ENCODE assay signal across 9 mouse cellular contexts in the genomic region with DNA sequence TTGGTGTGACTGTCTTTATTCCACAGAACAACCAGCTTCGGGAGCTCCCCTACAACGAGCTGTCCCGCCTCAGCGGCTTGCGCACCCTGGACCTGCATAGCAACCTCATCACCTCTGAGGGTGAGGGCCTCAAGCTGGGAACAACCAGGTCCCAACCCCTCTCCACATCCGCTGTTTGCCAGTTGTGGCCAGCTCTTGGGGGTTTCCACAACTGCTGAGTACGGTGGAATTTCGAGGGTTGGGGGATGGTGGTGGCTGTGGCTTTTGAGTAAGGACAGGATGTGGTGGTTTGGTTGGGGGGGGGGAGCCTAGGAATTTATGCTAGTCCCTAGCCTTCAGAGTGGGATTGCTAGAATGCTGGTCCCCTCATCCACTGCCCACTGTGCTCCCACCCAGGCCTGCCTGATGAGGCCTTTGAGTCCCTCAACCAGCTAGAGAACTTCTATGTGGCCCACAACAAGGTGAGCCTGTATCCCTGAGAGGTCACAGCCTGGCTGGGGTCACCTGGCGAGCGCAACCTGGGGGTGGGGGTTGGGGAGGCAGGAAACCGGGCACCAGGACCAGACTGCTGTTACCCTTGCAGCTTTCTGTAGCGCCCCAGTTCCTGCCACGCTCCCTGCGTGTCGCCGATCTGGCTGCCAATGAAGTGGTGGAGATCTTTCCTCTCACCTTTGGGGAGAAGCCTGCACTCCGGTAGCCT. TPM values are rescaled to one million over a fixed set of nuclear protein-coding genes. Genes with fewer than 3 reads are reported as not detected.
DNase-seq lines count a peak whose midpoint lies in the region; ATAC-seq and TF ChIP-seq lines count a peak whose summit lies in the region.
"Had no signal": no experiment of that assay in that cellular context is flagged by ENCODE, and none has a peak within 500 bp of the region (broad histone marks: within the 10 kb centered on the region; RNA-seq: fewer than 3 reads in every experiment).

No protein-coding gene starts in this region.

- ATAC-seq in lung, embryonic 16.5 days (ENCODE audit: low read depth): peak; percentile 49
- ATAC-seq in inflammation-experienced regulatory T-cells, adult 6 months: peak; percentile 93

- TF ChIP-seq CTCF in lung, adult 2 months (IDR thresholded peaks at IDR 0.05; ENCODE audit: insufficient read depth, low read length): no peak

- H3K4me2 ChIP-seq in lung, embryonic 16.5 days (ENCODE audit: low read depth, low read length): no peak overlapping the region
- H3K4me2 ChIP-seq: heart, embryonic 15.5 days had no signal

- H3K27ac ChIP-seq in lung, embryonic 16.5 days (ENCODE audit: low read length): no peak overlapping the region
- H3K27ac ChIP-seq in ES-E14 (ENCODE audit: insufficient read depth, low read depth, low read length, poor library complexity, severe bottlenecking): no peak overlapping the region
- H3K27ac ChIP-seq: heart, embryonic 15.5 days had no signal

- WGBS in lung, embryonic 16.5 days: 35% methylated on average over 17 of the region's 17 CpGs
- WGBS in lung, adult 2 months: 46% methylated on average over 17 of the region's 17 CpGs

- H3K27me3 ChIP-seq in lung, embryonic 16.5 days (ENCODE audit: control insufficient read depth, insufficient read depth, low read depth, low read length): no peaks in the 10 kb centered on the region

- in situ Hi-C loops in ES-E14 (cut with MboI; ENCODE audit: low sequenced_read_pairs in 2 of 2, unreplicated experiment in 2 of 2): no loop called here

- H3K4me1 ChIP-seq in lung, embryonic 16.5 days (replicated peaks; ENCODE audit: control insufficient read depth, insufficient read depth, low read length): peaks cover 6% of the 10 kb centered on the region; the same call in 1 of the 2 replicates
- H3K4me1 ChIP-seq in lung, adult 2 months (ENCODE audit: control insufficient read depth, insufficient read depth, low read length): no peaks in the 10 kb centered on the region
- peaks cover 2 to 29% of the 10 kb centered on the region in 2 experiments; a peak in 1 of 4 replicates for H3K4me1 ChIP-seq in ES-E14 (ENCODE audit: control insufficient read depth in 2 of 2, insufficient read depth in 2 of 2, low read length in 2 of 2, poor library complexity in 1 of 2)

- peak overlapping the region; percentile 9; the same call in 1 of the 2 replicates for H3K9ac ChIP-seq in lung, embryonic 16.5 days (ENCODE audit: low read length)
- H3K9ac ChIP-seq in ES-E14 (ENCODE audit: insufficient read depth, low read depth, low read length, poor library complexity, severe bottlenecking): peak overlapping the region; percentile 42; the same call in 1 of the 2 replicates
- H3K9ac ChIP-seq: heart, embryonic 15.5 days had no signal

- no peaks in the 10 kb centered on the region for H3K9me3 ChIP-seq in lung, embryonic 16.5 days (ENCODE audit: control insufficient read depth, low read length)
- H3K9me3 ChIP-seq in ES-E14 (ENCODE audit: control insufficient read depth, insufficient read depth, low read depth, low read length): no peaks in the 10 kb centered on the region
- H3K9me3 ChIP-seq: heart, embryonic 15.5 days had no signal

- H3K4me3 ChIP-seq in lung, embryonic 16.5 days (ENCODE audit: low read length): no peak overlapping the region
- H3K4me3 ChIP-seq in lung, adult 2 months (replicated peaks; ENCODE audit: extremely low read depth, low read depth, low read length): no peak overlapping the region
- H3K4me3 ChIP-seq in ES-E14 (ENCODE audit: insufficient read depth in 1 of 2, low read depth in 1 of 2, low read length in 2 of 2, poor library complexity in 1 of 2, severe bottlenecking in 1 of 2): peak overlapping the region; percentile 31 to 50
- H3K4me3 ChIP-seq: heart, embryonic 15.5 days had no signal

- no peak for DNase-seq in lung, adult 2 months
- no peak for DNase-seq in ES-E14 (ENCODE audit: low read depth, low spot score)
- DNase-seq in thymus, postnatal 10 days (ENCODE audit: low spot score in 2 of 2): peak; percentile 62 to 69
- DNase-seq in urinary bladder, postnatal 25 days (ENCODE audit: low spot score): no peak
- no peak for DNase-seq in cerebellum, adult 11-12 months

- no peak for TF ChIP-seq POLR2A in lung, adult 2 months (IDR thresholded peaks at IDR 0.05; ENCODE audit: borderline replicate concordance, extremely low read depth, low read depth, low read length)

- peaks cover 5% of the 10 kb centered on the region; the same call in 1 of the 2 replicates for H3K36me3 ChIP-seq in lung, embryonic 16.5 days (ENCODE audit: control insufficient read depth, insufficient read depth, low read length)
- H3K36me3 ChIP-seq in ES-E14 (ENCODE audit: control insufficient read depth, insufficient read depth, low read length, poor library complexity, severe bottlenecking): no peaks in the 10 kb centered on the region

TF ChIP-seq in ES-E14, 5 proteins besides CTCF, POLR2A, EP300 and RAD21:
- TF ChIP-seq HCFC1 (IDR thresholded peaks at IDR 0.05; ENCODE audit: borderline replicate concordance, insufficient read depth, low read length) (no peak), CHD2 (IDR thresholded peaks at IDR 0.05; ENCODE audit: low read depth, low read length) (no peak), ZC3H11A (IDR thresholded peaks at IDR 0.05; ENCODE audit: borderline replicate concordance, low read depth, low read length) (no peak), MAFK (IDR thresholded peaks at IDR 0.05; ENCODE audit: insufficient read depth, low read depth, low read length) (no peak), ZNF384 (IDR thresholded peaks at IDR 0.05; ENCODE audit: low read depth, low read length) (no peak)
TF ChIP-seq in ES-E14: peak in this region for 0.

RNA-seq across cellular contexts. Expression of a gene that starts 1.6 kb away (rescaled TPM):
- 0.34 and 0.41 TPM in 2 replicates for polyA plus RNA-seq in lung, embryonic 16.5 days (2015; fragmentation: Nextera tagmentation; extraction: Ambion mirVana)
- 1.8 and 2.4 TPM in 2 replicates for polyA plus RNA-seq in lung, adult 2 months (2012; rRNA removed)
- 1.5 and 2.0 TPM in 2 replicates for total RNA-seq in ES-E14 (2012; rRNA removed)
- 10 to 100 TPM in 1 of 3 experiments, 1 to 10 TPM in 2; 8.5 to 32.9 (median 8.7) TPM for polyA plus RNA-seq in inflammation-experienced regulatory T-cells, adult 6 months (2017; shearing (Covaris generic))
- total RNA-seq: layer of hippocampus, postnatal 10 days had no signal

RNA-seq across cellular contexts. Expression of a gene that starts 20.4 kb away (rescaled TPM):
- polyA plus RNA-seq in lung, embryonic 16.5 days (2015; fragmentation: Nextera tagmentation; extraction: Ambion mirVana): 24.2 and 25.9 TPM in 2 replicates
- 25.9 and 27.7 TPM in 2 replicates for polyA plus RNA-seq in lung, adult 2 months (2012; rRNA removed)
- total RNA-seq in ES-E14 (2012; rRNA removed): 17.7 and 18.9 TPM in 2 replicates
- polyA plus RNA-seq in inflammation-experienced regulatory T-cells, adult 6 months (2017; shearing (Covaris generic)): 10 to 100 TPM; 13.9 to 24.2 (median 21.3) TPM

RNA-seq across cellular contexts. Expression of a gene that starts 20.5 kb away (rescaled TPM):
- 1.5 and 2.0 TPM in 2 replicates for polyA plus RNA-seq in lung, embryonic 16.5 days (2015; fragmentation: Nextera tagmentation; extraction: Ambion mirVana)
- 1.0 and 1.1 TPM in 2 replicates for polyA plus RNA-seq in lung, adult 2 months (2012; rRNA removed)
- total RNA-seq in ES-E14 (2012; rRNA removed): 4.9 TPM in 2 replicates
- polyA plus RNA-seq in inflammation-experienced regulatory T-cells, adult 6 months (2017; shearing (Covaris generic)): 1 to 10 TPM in 2 of 3 experiments, not detected in 1; 1.5 to 1.6 TPM

RNA-seq across cellular contexts. Expression of a gene that starts 22.8 kb away (rescaled TPM):
- 6.9 and 8.5 TPM in 2 replicates for polyA plus RNA-seq in lung, embryonic 16.5 days (2015; fragmentation: Nextera tagmentation; extraction: Ambion mirVana)
- 36.1 and 42.5 TPM in 2 replicates for polyA plus RNA-seq in lung, adult 2 months (2012; rRNA removed)
- total RNA-seq in ES-E14 (2012; rRNA removed): 53.5 and 62.0 TPM in 2 replicates
- 10 to 100 TPM; 16.6 to 20.0 (median 18.6) TPM for polyA plus RNA-seq in inflammation-experienced regulatory T-cells, adult 6 months (2017; shearing (Covaris generic))

RNA-seq across cellular contexts. Expression of a gene that starts 57.7 kb away (rescaled TPM):
- 1.2 and 3.5 TPM in 2 replicates for polyA plus RNA-seq in lung, embryonic 16.5 days (2015; fragmentation: Nextera tagmentation; extraction: Ambion mirVana)
- polyA plus RNA-seq in lung, adult 2 months (2012; rRNA removed): 0.18 and 0.54 TPM in 2 replicates
- total RNA-seq in ES-E14 (2012; rRNA removed): 7.0 and 9.9 TPM in 2 replicates
- not detected for polyA plus RNA-seq in inflammation-experienced regulatory T-cells, adult 6 months (2017; shearing (Covaris generic))

Comparison
In these comparisons a context has a peak if more than half of its experiments do, and no peak if none do; other contexts are left out.
1. H3K4me3 ChIP-seq: peak in ES-E14 (2 of 2); none in lung, embryonic 16.5 days (single experiment) and lung, adult 2 months (single experiment).
2. DNase-seq: peak in thymus, postnatal 10 days (2 of 2); none in lung, adult 2 months (single experiment), ES-E14 (single experiment), urinary bladder, postnatal 25 days (single experiment) and cerebellum, adult 11-12 months (single experiment).